Mouse (Mus musculus) forebrain, embryonic 13.5 days (tissue): ENCODE measurements around the gene Scrn1. TPM values are rescaled to one million over a fixed set of nuclear protein-coding genes. Genes with fewer than 3 reads are reported as not detected.
A peak's percentile ranks its signal among the peaks of the same experiment; 100 is the strongest.

Experiments
- ATAC-seq: fragments of 200-750 bp; cut with Nextera tagmentation; 2 replicates; pipeline ENCODE4 v1.8.0; 2017
- H3K27ac ChIP-seq: fragments of 300-500 bp; sonication (generic); 2 replicates; pipeline ENCODE4 v1.5.1; 2015; ENCODE audit warnings: inconsistent platforms, mild to moderate bottlenecking, moderate library complexity
- H3K27me3 ChIP-seq: fragments of 300-500 bp; sonication (generic); 2 replicates; pipeline ENCODE4 v1.6.1; 2015; ENCODE audit warnings: mild to moderate bottlenecking, inconsistent platforms
- H3K36me3 ChIP-seq: fragments of 300-500 bp; sonication (generic); 2 replicates; pipeline ENCODE4 v1.6.1; 2015; ENCODE audit warnings: mild to moderate bottlenecking, inconsistent platforms; ENCODE audit not compliant: poor library complexity, severe bottlenecking
- H3K4me1 ChIP-seq: fragments of 300-500 bp; sonication (generic); 2 replicates; pipeline ENCODE4 v1.6.1; 2015; ENCODE audit warnings: inconsistent platforms
- H3K4me2 ChIP-seq: fragments of 300-500 bp; sonication (generic); 2 replicates; pipeline ENCODE4 v1.6.1; 2015; ENCODE audit warnings: inconsistent platforms, mild to moderate bottlenecking, moderate library complexity
- H3K4me3 ChIP-seq: fragments of 300-500 bp; sonication (generic); 2 replicates; pipeline ENCODE4 v1.5.1; 2015; ENCODE audit warnings: mild to moderate bottlenecking, inconsistent platforms
- H3K9ac ChIP-seq: fragments of 300-500 bp; sonication (generic); 2 replicates; pipeline ENCODE4 v1.6.1; 2015; ENCODE audit warnings: mild to moderate bottlenecking, inconsistent platforms
- H3K9me3 ChIP-seq: fragments of 300-500 bp; sonication (generic); replicated peaks from 2 replicates; pipeline ENCODE4 v1.6.1; 2016; ENCODE audit warnings: inconsistent platforms
- WGBS: fragments of 180-500 bp; shearing (Covaris S2); methylation state at CpG from one replicate; pipeline ENCODE4 v1.1.7; 2015; 5-methylcytosine and 5-hydroxymethylcytosine counted together
- polyA plus RNA-seq: library from polyadenylated mRNA; unstranded; fragments of >200 nt; fragmentation: Nextera tagmentation; extraction: Ambion mirVana; gene quantifications from 2 replicates; pipeline ENCODE4 v1.2.1, GENCODE M21; 2015

The Scrn1 gene
- polyA plus RNA-seq, 1 experiment from 2014 or later: 129 TPM

GRCm38 (mm10) chr6:54543646-54544045, 22.6 kb downstream of the Scrn1 start:
- Histone ChIP-seq H3K4me1 (peaks cover 41% of the 10 kb centered on the region), H3K4me2 (no peak overlapping the region), H3K9me3 (no peaks in the 10 kb centered on the region; the same call in 1 of the 2 replicates), H3K36me3 (peaks cover 31% of the 10 kb centered on the region), H3K4me3 (no peak overlapping the region), H3K27ac (no peak overlapping the region), H3K9ac (no peak overlapping the region), H3K27me3 (no peaks in the 10 kb centered on the region)
- ATAC-seq: no peak
- WGBS: 89% methylated on average over 2 of the region's 2 CpGs

GRCm38 (mm10) chr6:54542836-54543235, 23.5 kb downstream of the Scrn1 start:
- Histone ChIP-seq H3K36me3 (peaks cover 31% of the 10 kb centered on the region), H3K4me3 (no peak overlapping the region), H3K4me1 (peaks cover 41% of the 10 kb centered on the region), H3K9me3 (no peaks in the 10 kb centered on the region; the same call in 1 of the 2 replicates), H3K27ac (no peak overlapping the region; the same call in 1 of the 2 replicates), H3K27me3 (no peaks in the 10 kb centered on the region), H3K4me2 (no peak overlapping the region), H3K9ac (no peak overlapping the region)
- WGBS: 78% methylated on average over 7 of the region's 7 CpGs
- no peak for ATAC-seq

- Histone ChIP-seq H3K4me2 (no peak overlapping the region), H3K36me3 (peaks cover 36% of the 10 kb centered on the region), H3K9ac (0 out of 2 replicates have a peak overlapping the region, but pooled peaks have one; percentile 39), H3K27me3 (no peaks in the 10 kb centered on the region), H3K27ac (peak overlapping the region; percentile 63), H3K4me3 (no peak overlapping the region), H3K4me1 (peaks cover 48% of the 10 kb centered on the region), H3K9me3 (no peaks in the 10 kb centered on the region; the same call in 1 of the 2 replicates)
- ATAC-seq: no peak; the same call in 1 of the 2 replicates
- WGBS: 48% methylated on average over 9 of the region's 9 CpGs
These were observed 25.9 kb downstream of the Scrn1 start for GRCm38 (mm10) chr6:54540252-54540887.

- H3K27ac ChIP-seq: peak overlapping the region; percentile 63
- no peak overlapping the region for H3K4me3 ChIP-seq
- H3K9ac ChIP-seq: 0 out of 2 replicates have a peak overlapping the region, but pooled peaks have one; percentile 3
- no peaks in the 10 kb centered on the region for H3K27me3 ChIP-seq
- H3K36me3 ChIP-seq: peaks cover 36% of the 10 kb centered on the region
- H3K4me2 ChIP-seq: peak overlapping the region; percentile 10; the same call in 1 of the 2 replicates
- no peak for ATAC-seq
- peaks cover 48% of the 10 kb centered on the region for H3K4me1 ChIP-seq
- WGBS: 72% methylated on average over 7 of the region's 7 CpGs
- no peaks in the 10 kb centered on the region; the same call in 1 of the 2 replicates for H3K9me3 ChIP-seq
These were observed 26.9 kb downstream of the Scrn1 start for GRCm38 (mm10) chr6:54539396-54539795.

- WGBS: 6% methylated on average over 3 of the region's 3 CpGs
- no peak overlapping the region for H3K4me3 ChIP-seq
- peak; percentile 59 for ATAC-seq
- H3K9me3 ChIP-seq: no peaks in the 10 kb centered on the region; the same call in 1 of the 2 replicates
- H3K27ac ChIP-seq: peak overlapping the region; percentile 63
- H3K9ac ChIP-seq: 0 out of 2 replicates have a peak overlapping the region, but pooled peaks have one; percentile 3
- H3K27me3 ChIP-seq: no peaks in the 10 kb centered on the region
- H3K4me2 ChIP-seq: peak overlapping the region; percentile 10; the same call in 1 of the 2 replicates
- H3K4me1 ChIP-seq: peaks cover 48% of the 10 kb centered on the region
- H3K36me3 ChIP-seq: peaks cover 36% of the 10 kb centered on the region
These were observed 27.5 kb downstream of the Scrn1 start for GRCm38 (mm10) chr6:54538773-54539173.

GRCm38 (mm10) chr6:54537053-54537452, 29.2 kb downstream of the Scrn1 start:
- no peak for ATAC-seq
- WGBS: 86% methylated on average over 7 of the region's 7 CpGs

GRCm38 (mm10) chr6:54535485-54535884, 30.8 kb downstream of the Scrn1 start:
- Histone ChIP-seq H3K36me3 (peaks cover 40% of the 10 kb centered on the region), H3K4me1 (peaks cover 46% of the 10 kb centered on the region), H3K4me3 (no peak overlapping the region), H3K9ac (no peak overlapping the region), H3K4me2 (no peak overlapping the region), H3K27ac (no peak overlapping the region), H3K27me3 (no peaks in the 10 kb centered on the region), H3K9me3 (no peaks in the 10 kb centered on the region)
- WGBS: 91% methylated on average over 4 of the region's 4 CpGs
- no peak for ATAC-seq

More at GRCm38 (mm10) chr6:54537053-54537452, 29.2 kb downstream of the Scrn1 start:
- peaks cover 40% of the 10 kb centered on the region for H3K4me1 ChIP-seq
- H3K4me2 ChIP-seq: no peak overlapping the region
- H3K9ac ChIP-seq: no peak overlapping the region
- H3K27me3 ChIP-seq: no peaks in the 10 kb centered on the region
- no peak overlapping the region for H3K27ac ChIP-seq
- no peak overlapping the region for H3K4me3 ChIP-seq
- H3K36me3 ChIP-seq: peaks cover 30% of the 10 kb centered on the region; the same call in 1 of the 2 replicates
- no peaks in the 10 kb centered on the region for H3K9me3 ChIP-seq

GRCm38 (mm10) chr6:54531048-54531481, 35.2 kb downstream of the Scrn1 start:
- H3K27me3 ChIP-seq: no peaks in the 10 kb centered on the region
- peak overlapping the region; percentile 64 for H3K27ac ChIP-seq
- H3K36me3 ChIP-seq: peaks cover 66% of the 10 kb centered on the region
- H3K9me3 ChIP-seq: no peaks in the 10 kb centered on the region
- peaks cover 17% of the 10 kb centered on the region for H3K4me1 ChIP-seq
- WGBS: 56% methylated on average over 8 of the region's 8 CpGs
- H3K4me2 ChIP-seq: no peak overlapping the region
- ATAC-seq: peak; percentile 79
- H3K9ac ChIP-seq: no peak overlapping the region
- no peak overlapping the region for H3K4me3 ChIP-seq

- peaks cover 68% of the 10 kb centered on the region for H3K36me3 ChIP-seq
- H3K9ac ChIP-seq: no peak overlapping the region
- H3K4me1 ChIP-seq: peaks cover 17% of the 10 kb centered on the region
- ATAC-seq: no peak
- H3K9me3 ChIP-seq: no peaks in the 10 kb centered on the region
- no peak overlapping the region for H3K4me3 ChIP-seq
- no peak overlapping the region for H3K27ac ChIP-seq
- H3K27me3 ChIP-seq: no peaks in the 10 kb centered on the region
- WGBS: 69% methylated on average over 2 of the region's 2 CpGs
- no peak overlapping the region for H3K4me2 ChIP-seq
These were observed 36.1 kb downstream of the Scrn1 start for GRCm38 (mm10) chr6:54530182-54530581.

- ATAC-seq: no peak
- 93% methylated on average over 8 of the region's 8 CpGs for WGBS
- no peak overlapping the region for H3K4me2 ChIP-seq
These were observed 37.6 kb downstream of the Scrn1 start for GRCm38 (mm10) chr6:54528666-54529065.

GRCm38 (mm10) chr6:54518758-54519157, 47.5 kb downstream of the Scrn1 start:
- Histone ChIP-seq H3K4me1 (no peaks in the 10 kb centered on the region), H3K36me3 (peaks cover 88% of the 10 kb centered on the region)

More at GRCm38 (mm10) chr6:54528666-54529065, 37.6 kb downstream of the Scrn1 start:
- Histone ChIP-seq H3K36me3 (peaks cover 68% of the 10 kb centered on the region), H3K4me1 (peaks cover 17% of the 10 kb centered on the region), H3K27ac (no peak overlapping the region), H3K9me3 (no peaks in the 10 kb centered on the region), H3K27me3 (no peaks in the 10 kb centered on the region), H3K4me3 (no peak overlapping the region), H3K9ac (no peak overlapping the region)

GRCm38 (mm10) chr6:54516512-54517134, 49.7 kb downstream of the Scrn1 start:
- Histone ChIP-seq H3K36me3 (peaks cover 92% of the 10 kb centered on the region), H3K4me1 (no peaks in the 10 kb centered on the region), H3K27ac (no peak overlapping the region), H3K9ac (no peak overlapping the region), H3K4me2 (no peak overlapping the region), H3K9me3 (no peaks in the 10 kb centered on the region), H3K4me3 (no peak overlapping the region), H3K27me3 (no peaks in the 10 kb centered on the region)
- peak; percentile 57 for ATAC-seq
- 87% methylated on average over 2 of the region's 2 CpGs for WGBS

More at GRCm38 (mm10) chr6:54518758-54519157, 47.5 kb downstream of the Scrn1 start:
- Histone ChIP-seq H3K9me3 (no peaks in the 10 kb centered on the region), H3K9ac (no peak overlapping the region), H3K27me3 (no peaks in the 10 kb centered on the region), H3K4me2 (no peak overlapping the region), H3K27ac (no peak overlapping the region), H3K4me3 (no peak overlapping the region)
- no peak for ATAC-seq
- WGBS: 74% methylated on average over 5 of the region's 5 CpGs
